Mouse (Mus musculus) hindbrain, embryonic 12.5 days (tissue): Measurements from ENCODE around the gene Olfr159. TPM values are rescaled to one million over a fixed set of nuclear protein-coding genes. Genes with fewer than 3 reads are reported as not detected.
"Not testable (repeated sequence)": the region's sequence is repeated elsewhere in the genome, so short reads cannot be mapped to it uniquely, and the experiment has no call there.

Experiments
- ATAC-seq: fragments of 200-750 bp; cut with Nextera tagmentation; 2 replicates; pipeline ENCODE4 v1.8.0; 2017; ENCODE audit warnings: moderate TSS enrichment; ENCODE audit not compliant: low FRiP score
- H3K27ac ChIP-seq: fragments of 300-500 bp; sonication (generic); 2 replicates; pipeline ENCODE4 v1.5.1; 2016; ENCODE audit warnings: mild to moderate bottlenecking
- H3K27me3 ChIP-seq: fragments of 300-500 bp; sonication (generic); 2 replicates; pipeline ENCODE4 v1.6.1; 2016; ENCODE audit warnings: mild to moderate bottlenecking
- H3K36me3 ChIP-seq: fragments of 300-500 bp; sonication (generic); 2 replicates; pipeline ENCODE4 v1.6.1; 2016; ENCODE audit warnings: mild to moderate bottlenecking
- H3K4me1 ChIP-seq: fragments of 300-500 bp; sonication (generic); 2 replicates; pipeline ENCODE4 v1.6.1; 2016
- H3K4me2 ChIP-seq: fragments of 300-500 bp; sonication (generic); replicated peaks from 2 replicates; pipeline ENCODE4 v1.6.1; 2016; ENCODE audit warnings: mild to moderate bottlenecking
- H3K4me3 ChIP-seq: fragments of 300-500 bp; sonication (generic); 2 replicates; pipeline ENCODE4 v1.5.1; 2016; ENCODE audit warnings: mild to moderate bottlenecking
- H3K9ac ChIP-seq: fragments of 300-500 bp; sonication (generic); 2 replicates; pipeline ENCODE4 v1.6.1; 2016; ENCODE audit warnings: mild to moderate bottlenecking, moderate library complexity
- H3K9me3 ChIP-seq: fragments of 300-500 bp; sonication (generic); replicated peaks from 2 replicates; pipeline ENCODE4 v1.6.1; 2016; ENCODE audit warnings: mild to moderate bottlenecking
- WGBS: fragments of 180-500 bp; shearing (Covaris S2); methylation state at CpG from one replicate; pipeline ENCODE4 v1.1.7; 2016; 5-methylcytosine and 5-hydroxymethylcytosine counted together
- polyA plus RNA-seq: library from polyadenylated mRNA; unstranded; fragments of >200 nt; fragmentation: Nextera tagmentation; extraction: Ambion mirVana; gene quantifications from 2 replicates; pipeline ENCODE4 v1.2.1, GENCODE M21; 2016

Olfr159 gene
- polyA plus RNA-seq: not detected in 2 replicates

DNA sequence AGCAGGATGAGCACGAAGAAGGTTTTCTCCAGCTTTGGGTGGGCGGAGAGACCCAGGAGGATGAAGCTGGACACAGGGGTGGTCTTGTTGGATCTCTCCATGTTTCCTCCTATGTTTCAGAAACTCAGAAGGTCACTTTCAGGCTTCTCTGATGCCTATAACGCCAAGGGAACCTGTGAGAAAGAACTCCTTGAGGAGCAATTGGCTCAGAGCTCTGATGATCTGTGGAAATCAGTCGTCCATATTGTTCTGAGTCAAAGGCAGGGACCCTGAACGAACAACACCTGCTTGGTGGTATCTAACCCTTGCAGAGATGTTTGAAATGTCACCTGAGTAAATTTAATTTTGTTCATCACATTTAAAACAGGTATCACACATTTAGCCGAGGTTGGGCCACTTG lies at the start of gene Olfr159:
Gene Olfr159, minus strand, starts transcription at position 101 of the 400 bp plus-strand sequence.
- Histone ChIP-seq H3K27me3 (no peaks in the 10 kb centered on the region), H3K36me3 (no peaks in the 10 kb centered on the region), H3K27ac (no peak within 1 kb of the TSS), H3K4me3 (no peak within 1 kb of the TSS), H3K4me2 (no peak within 1 kb of the TSS), H3K9ac (no peak within 1 kb of the TSS), H3K4me1 (no peaks in the 10 kb centered on the region), H3K9me3 (no peaks in the 10 kb centered on the region)
- ATAC-seq: no peak
- WGBS: 86% methylated on average over 6 of the region's 6 CpGs

DNA sequence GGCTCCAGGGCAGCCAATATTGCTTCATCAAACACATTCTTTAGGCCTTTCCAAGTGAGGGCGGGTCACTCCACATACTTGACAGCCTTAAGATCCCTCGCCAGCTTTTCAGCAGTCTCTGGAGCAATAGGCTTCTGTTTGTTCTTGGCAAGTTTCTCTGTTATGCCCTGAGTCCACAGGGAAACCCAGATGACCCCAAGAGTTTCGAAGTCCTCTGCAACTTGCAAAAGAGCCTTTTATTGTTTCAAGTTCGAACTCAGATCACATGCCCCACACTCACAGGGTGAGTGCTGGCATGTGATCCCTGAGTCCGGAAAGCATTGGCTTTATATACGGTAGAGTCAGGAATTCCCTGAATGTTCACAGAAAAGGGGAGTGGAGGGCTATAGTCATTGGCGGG lies 28.1 kb upstream of the Olfr159 start:
- Histone ChIP-seq H3K36me3 (no peaks in the 10 kb centered on the region), H3K4me1 (no peaks in the 10 kb centered on the region), H3K9me3 (peaks cover 10% of the 10 kb centered on the region), H3K4me3 (no peak overlapping the region), H3K27me3 (no peaks in the 10 kb centered on the region), H3K27ac (no peak overlapping the region), H3K4me2 (no peak overlapping the region), H3K9ac (no peak overlapping the region)
- 84% methylated on average over 7 of the region's 7 CpGs for WGBS
- no peak for ATAC-seq

DNA sequence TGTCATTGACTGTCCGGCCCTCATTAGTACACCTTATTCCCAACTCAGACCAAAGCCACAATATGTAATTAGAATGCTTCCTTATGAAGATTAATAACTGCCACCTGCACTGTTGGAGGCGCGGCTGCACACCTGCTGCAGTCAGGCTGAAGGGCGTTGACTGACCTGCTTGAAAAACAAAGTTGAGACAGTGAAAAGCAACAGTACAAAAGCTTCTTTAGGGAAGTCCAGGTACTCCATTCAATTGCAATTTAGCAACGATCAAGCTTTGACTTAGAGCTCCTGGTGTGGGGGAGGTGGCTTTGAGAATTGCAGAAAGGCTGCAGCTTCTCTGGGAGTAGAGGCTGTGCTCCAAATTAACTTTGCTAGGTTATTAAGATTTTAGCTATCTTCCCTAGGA lies 25.0 kb upstream of the Olfr159 start:
- H3K4me2 ChIP-seq, H3K4me1 ChIP-seq, H3K27ac ChIP-seq, H3K27me3 ChIP-seq, ATAC-seq, H3K36me3 ChIP-seq, H3K9ac ChIP-seq, H3K9me3 ChIP-seq, H3K4me3 ChIP-seq: not testable (repeated sequence)
- WGBS: 84% methylated on average over 5 of the region's 5 CpGs

DNA sequence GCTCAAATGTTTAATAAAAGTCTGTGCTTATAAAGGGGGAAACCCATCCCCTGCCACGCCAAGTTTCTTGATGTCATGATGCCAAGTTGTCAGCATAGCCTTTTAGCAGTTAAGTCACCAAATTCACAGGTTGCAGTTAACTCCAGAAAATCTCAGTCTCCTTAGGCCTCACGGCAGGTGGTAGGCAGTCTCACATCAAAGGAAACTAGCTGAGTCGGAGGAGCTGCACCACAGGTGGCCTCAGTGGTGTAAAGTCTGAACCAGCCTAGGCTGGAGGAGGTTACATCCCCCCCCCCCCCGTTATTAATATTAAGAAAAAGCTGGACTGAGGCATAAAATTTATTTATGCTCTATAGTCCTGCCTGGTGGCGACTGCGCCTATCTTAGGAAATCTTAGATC lies 24.5 kb upstream of the Olfr159 start:
- no peak for ATAC-seq
- no peak overlapping the region for H3K4me3 ChIP-seq
- no peaks in the 10 kb centered on the region for H3K36me3 ChIP-seq
- WGBS: 76% methylated on average over 6 of the region's 6 CpGs
- no peaks in the 10 kb centered on the region for H3K27me3 ChIP-seq
- H3K9me3 ChIP-seq: 0 out of 2 replicates have a peak, but pooled peaks cover 3% of the 10 kb centered on the region
- no peaks in the 10 kb centered on the region for H3K4me1 ChIP-seq
- no peak overlapping the region for H3K4me2 ChIP-seq
- H3K27ac ChIP-seq: no peak overlapping the region
- no peak overlapping the region for H3K9ac ChIP-seq

DNA sequence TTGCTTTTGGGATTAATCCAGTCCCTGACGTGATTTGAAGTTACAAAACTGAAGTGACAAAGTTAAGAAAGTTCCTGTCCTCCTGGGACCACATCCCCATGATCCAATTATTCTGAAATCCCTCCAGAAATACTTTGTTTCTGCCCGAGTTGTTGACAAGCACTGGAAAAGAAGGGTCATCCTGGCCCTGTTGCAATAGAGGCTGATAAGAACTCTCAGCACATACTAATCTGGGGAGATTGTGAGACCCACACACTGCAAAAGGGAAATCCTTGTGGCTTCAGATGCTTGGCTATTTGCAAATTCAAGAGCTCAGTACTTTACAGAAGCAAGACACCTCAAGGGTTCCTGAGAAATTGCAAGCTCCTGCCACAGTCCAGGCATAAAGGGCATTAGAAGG lies 1.5 kb upstream of the Olfr159 start:
- H3K9me3 ChIP-seq: no peaks in the 10 kb centered on the region

DNA sequence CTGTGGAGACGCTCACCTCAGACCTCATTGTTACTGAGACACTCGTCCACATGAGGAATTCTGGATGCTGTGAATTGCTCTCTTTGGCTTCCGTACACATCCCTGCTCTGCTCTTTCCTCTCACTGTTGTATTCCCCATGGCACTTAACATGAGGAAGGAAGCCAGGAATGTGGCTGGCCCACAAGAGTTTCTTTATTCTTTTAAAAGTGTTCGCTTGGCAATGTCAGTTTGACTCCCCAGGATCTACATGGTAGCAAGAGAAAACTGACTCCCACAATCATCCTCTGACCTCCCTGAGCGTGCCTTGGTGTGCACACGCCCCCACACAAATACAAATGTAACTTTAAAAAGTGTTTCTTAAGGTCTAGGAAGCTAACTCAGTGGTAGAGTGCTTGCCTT lies 817 bp upstream of the Olfr159 start:
- Histone ChIP-seq H3K27ac (no peak overlapping the region), H3K36me3 (no peaks in the 10 kb centered on the region), H3K27me3 (no peaks in the 10 kb centered on the region), H3K9ac (no peak overlapping the region), H3K4me3 (no peak overlapping the region), H3K4me2 (no peak overlapping the region), H3K9me3 (no peaks in the 10 kb centered on the region), H3K4me1 (no peaks in the 10 kb centered on the region)
- ATAC-seq: no peak
- 65% methylated on average over 6 of the region's 6 CpGs for WGBS

More for the DNA sequence above, 1.5 kb upstream of the Olfr159 start:
- H3K36me3 ChIP-seq: no peaks in the 10 kb centered on the region
- WGBS: 45% methylated on average over 2 of the region's 2 CpGs
- H3K27ac ChIP-seq: no peak overlapping the region
- H3K9ac ChIP-seq: no peak overlapping the region
- no peaks in the 10 kb centered on the region for H3K27me3 ChIP-seq
- no peak overlapping the region for H3K4me3 ChIP-seq
- no peaks in the 10 kb centered on the region for H3K4me1 ChIP-seq
- no peak for ATAC-seq
- no peak overlapping the region for H3K4me2 ChIP-seq

DNA sequence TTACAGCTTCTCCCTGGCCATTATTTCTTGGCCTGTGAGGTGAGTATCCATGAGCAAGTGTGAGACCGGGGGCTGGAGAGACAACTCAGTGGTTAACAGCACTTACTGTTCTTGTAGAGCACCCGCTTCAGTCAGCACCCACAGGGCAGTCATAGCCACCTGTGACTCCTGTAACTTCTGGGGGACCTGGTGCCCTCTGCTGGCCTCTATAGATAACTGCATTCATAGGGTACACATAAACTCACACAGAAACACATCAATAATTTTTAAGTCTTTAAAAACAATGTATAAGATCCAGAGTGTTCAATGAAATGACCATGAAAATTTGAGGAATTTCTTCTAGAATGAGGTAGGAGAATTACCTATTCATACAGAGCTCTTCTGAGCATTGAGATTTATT lies 1.4 kb downstream of the Olfr159 start:
- no peaks in the 10 kb centered on the region for H3K9me3 ChIP-seq
- H3K9ac ChIP-seq: no peak overlapping the region
- H3K27ac ChIP-seq: no peak overlapping the region
- H3K4me1 ChIP-seq: no peaks in the 10 kb centered on the region
- WGBS: 96% methylated on average over 2 of the region's 2 CpGs
- no peak for ATAC-seq
- H3K4me2 ChIP-seq: no peak overlapping the region
- no peak overlapping the region for H3K4me3 ChIP-seq
- no peaks in the 10 kb centered on the region for H3K27me3 ChIP-seq
- no peaks in the 10 kb centered on the region for H3K36me3 ChIP-seq

DNA sequence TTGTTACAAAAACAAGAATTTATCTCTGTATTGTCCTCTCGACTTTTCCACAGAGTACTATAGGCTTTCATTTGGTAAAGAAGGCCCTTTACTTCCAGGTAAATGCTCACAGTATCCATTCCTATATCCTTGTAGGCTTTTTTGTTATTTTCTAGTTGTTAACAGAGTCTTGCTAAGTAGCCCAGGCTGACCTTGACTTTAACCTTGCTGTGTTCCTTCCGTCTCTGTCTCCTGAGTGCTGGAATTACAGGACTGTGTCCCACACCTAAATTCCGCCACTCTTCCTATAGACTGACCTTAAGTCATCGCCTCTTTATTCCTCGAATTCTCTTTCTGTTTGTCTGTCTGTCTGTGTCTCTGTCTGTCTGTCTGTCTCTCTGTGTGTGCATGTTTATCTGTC lies 2.5 kb downstream of the Olfr159 start:
- Histone ChIP-seq H3K9ac (no peak overlapping the region), H3K4me2 (no peak overlapping the region), H3K9me3 (no peaks in the 10 kb centered on the region), H3K4me3 (no peak overlapping the region), H3K27me3 (no peaks in the 10 kb centered on the region), H3K27ac (no peak overlapping the region), H3K36me3 (no peaks in the 10 kb centered on the region), H3K4me1 (no peaks in the 10 kb centered on the region)
- ATAC-seq: no peak
- WGBS: 82% methylated on average over 5 of the region's 5 CpGs

DNA sequence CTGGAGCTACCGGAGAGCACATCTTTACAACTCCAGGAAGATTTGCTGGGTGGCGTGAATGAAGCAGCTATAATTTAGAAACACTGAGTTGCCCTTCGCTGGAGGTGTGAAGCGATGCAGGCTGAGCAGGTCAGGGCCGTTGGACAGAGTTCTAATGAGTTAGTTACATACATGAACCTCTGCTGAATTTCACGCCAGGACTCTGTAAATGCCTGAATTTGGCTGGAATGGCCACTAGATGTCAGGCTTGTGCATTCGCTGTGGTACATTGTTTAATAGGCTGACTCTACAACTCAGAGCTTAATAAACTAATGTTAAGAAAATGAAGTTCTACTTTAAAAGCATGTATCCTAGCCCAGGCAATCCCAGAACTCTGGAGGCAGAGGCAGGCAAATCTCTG lies 7.4 kb downstream of the Olfr159 start:
- no peaks in the 10 kb centered on the region for H3K9me3 ChIP-seq
- no peaks in the 10 kb centered on the region for H3K36me3 ChIP-seq
- 29% methylated on average over 7 of the region's 7 CpGs for WGBS
- H3K27ac ChIP-seq: no peak overlapping the region
- H3K27me3 ChIP-seq: no peaks in the 10 kb centered on the region
- no peak overlapping the region for H3K4me2 ChIP-seq
- H3K9ac ChIP-seq: no peak overlapping the region
- H3K4me1 ChIP-seq: no peaks in the 10 kb centered on the region
- ATAC-seq: no peak
- no peak overlapping the region for H3K4me3 ChIP-seq

DNA sequence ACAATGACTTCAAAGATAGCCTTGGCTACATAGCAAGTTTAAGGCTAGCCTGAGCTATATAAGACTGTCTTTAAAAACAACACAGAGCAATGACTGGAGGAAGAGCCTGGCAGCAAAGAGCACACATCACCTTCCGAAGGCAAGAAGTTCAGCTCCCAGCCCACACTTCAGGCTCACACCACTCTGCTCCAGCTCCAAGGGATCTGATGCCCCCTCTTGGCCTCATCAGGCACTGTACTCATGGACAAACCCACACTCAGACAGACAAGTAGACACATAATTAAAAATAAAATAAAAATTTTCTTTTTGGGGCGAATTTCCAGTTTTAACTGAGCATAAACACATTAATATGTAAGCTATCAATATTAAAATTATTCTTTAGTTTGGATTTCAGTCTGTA lies 9.5 kb downstream of the Olfr159 start:
- no peak for ATAC-seq
- no peak overlapping the region for H3K4me2 ChIP-seq
- H3K9ac ChIP-seq: no peak overlapping the region
- H3K4me1 ChIP-seq: no peaks in the 10 kb centered on the region
- no peaks in the 10 kb centered on the region for H3K36me3 ChIP-seq
- H3K27me3 ChIP-seq: no peaks in the 10 kb centered on the region
- no peak overlapping the region for H3K4me3 ChIP-seq
- H3K27ac ChIP-seq: no peak overlapping the region
- no peaks in the 10 kb centered on the region for H3K9me3 ChIP-seq
- WGBS: 78% methylated on average over 2 of the region's 2 CpGs

DNA sequence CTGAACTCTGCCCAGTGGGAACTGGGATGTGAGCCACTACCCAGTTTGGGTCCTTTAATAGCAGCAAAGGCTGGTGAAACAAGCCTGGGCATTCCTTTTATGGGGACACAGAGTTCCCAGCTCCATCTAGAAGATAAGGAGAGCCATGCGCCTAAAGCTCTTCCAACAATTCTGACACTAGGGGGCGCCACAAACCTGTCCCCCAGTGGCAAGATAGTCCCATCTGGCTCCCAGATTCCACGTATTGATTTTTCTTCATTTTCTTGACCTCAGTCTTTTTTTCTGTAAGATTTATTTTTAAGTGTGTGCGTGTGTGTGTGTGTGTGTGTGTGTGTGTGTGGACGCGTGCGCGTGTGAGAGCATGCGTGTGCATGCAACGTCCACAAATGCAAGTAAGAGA lies 10.3 kb downstream of the Olfr159 start:
- Histone ChIP-seq H3K9ac (no peak overlapping the region), H3K4me1 (no peaks in the 10 kb centered on the region), H3K4me2 (no peak overlapping the region), H3K27ac (no peak overlapping the region), H3K9me3 (no peaks in the 10 kb centered on the region), H3K27me3 (no peaks in the 10 kb centered on the region), H3K36me3 (no peaks in the 10 kb centered on the region), H3K4me3 (no peak overlapping the region)
- no peak for ATAC-seq
- 63% methylated on average over 10 of the region's 10 CpGs for WGBS

DNA sequence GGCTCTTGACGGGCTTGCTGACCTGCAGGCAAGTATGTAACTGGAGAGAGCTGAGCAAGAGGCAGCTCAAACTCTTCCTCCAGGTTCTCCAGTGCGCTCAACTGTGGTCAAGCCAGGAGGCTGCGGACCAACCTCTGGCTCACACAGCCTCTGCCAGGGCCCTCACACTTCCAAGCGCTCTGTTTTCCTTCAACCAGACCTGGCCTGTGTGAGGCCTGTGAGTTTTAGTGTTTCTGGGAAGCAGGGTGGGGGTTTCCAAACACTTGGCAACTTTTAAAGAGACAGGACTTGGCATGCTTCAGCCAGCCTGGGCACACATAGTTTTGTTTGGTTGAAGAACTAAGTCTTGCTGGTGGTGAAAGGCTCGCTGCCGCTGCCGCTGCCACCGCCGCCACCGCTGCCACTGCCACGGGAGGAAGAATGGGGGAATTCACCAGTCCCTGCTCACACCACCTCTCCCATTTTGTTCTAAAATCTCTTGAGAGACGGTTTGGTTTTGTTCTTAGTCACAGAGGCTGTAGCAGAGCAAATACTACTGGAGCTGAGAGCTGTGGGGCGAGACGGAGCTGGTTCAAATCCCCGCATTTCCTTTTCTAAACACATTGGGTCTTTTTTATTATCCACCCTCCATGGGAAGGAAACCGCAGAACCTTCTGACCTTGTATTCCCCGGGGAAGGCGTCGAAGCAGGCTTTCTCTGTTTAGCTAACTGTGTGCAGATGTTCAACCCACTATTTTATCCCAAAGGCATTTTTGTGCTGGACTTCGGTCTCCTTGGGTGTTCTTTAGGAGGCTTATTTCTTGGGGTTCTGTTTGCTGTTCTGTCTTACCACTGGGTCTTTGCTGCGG lies 11.0 kb downstream of the Olfr159 start:
- Histone ChIP-seq H3K9ac (no peak overlapping the region), H3K4me2 (no peak overlapping the region), H3K36me3 (no peaks in the 10 kb centered on the region), H3K9me3 (no peaks in the 10 kb centered on the region), H3K4me3 (no peak overlapping the region), H3K4me1 (no peaks in the 10 kb centered on the region), H3K27ac (no peak overlapping the region), H3K27me3 (no peaks in the 10 kb centered on the region)
- no peak for ATAC-seq
- WGBS: 73% methylated on average over 21 of the region's 21 CpGs

DNA sequence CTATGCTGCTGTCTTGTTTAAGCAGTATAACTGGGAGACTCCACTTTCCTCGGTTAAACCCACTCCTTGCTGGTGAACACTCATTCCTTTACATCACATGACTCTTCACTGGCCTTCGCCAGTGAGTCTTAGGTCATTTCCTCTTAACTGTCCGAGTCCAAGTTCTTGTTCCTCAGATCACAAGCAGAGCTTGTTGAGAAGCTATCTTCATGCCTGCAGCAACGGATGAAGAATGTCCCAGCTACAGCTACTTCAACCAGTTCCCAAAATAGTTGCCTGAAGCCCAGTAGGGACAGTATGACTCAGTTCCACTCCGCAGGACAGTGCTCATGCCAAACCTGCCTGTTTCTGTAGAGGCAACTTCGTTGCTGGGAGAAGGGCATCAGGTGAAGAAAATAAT lies 13.6 kb downstream of the Olfr159 start:
- H3K4me3 ChIP-seq: no peak overlapping the region
- H3K9me3 ChIP-seq: no peaks in the 10 kb centered on the region
- no peaks in the 10 kb centered on the region for H3K4me1 ChIP-seq
- H3K27ac ChIP-seq: no peak overlapping the region
- H3K4me2 ChIP-seq: no peak overlapping the region
- H3K36me3 ChIP-seq: no peaks in the 10 kb centered on the region
- no peak for ATAC-seq
- H3K9ac ChIP-seq: no peak overlapping the region
- WGBS: 79% methylated on average over 6 of the region's 6 CpGs
- H3K27me3 ChIP-seq: no peaks in the 10 kb centered on the region
